Mouse (Mus musculus): ENCODE measurements around the gene Olfr332. TPM values are rescaled to one million over a fixed set of nuclear protein-coding genes. Genes with fewer than 3 reads are reported as not detected.

Olfr332 gene
- not detected for polyA plus RNA-seq (2014; fragmentation: Illumina TruSeq; extraction: RNeasy Lipid Tissue Mini Kit (QIAGEN cat#74804); ENCODE audit: low replicate concordance)

GRCm38 (mm10) chr11:58492455-58492854 lies at the start of gene Olfr332:
TSS of gene Olfr332 (minus strand) at chr11:58492555.

GRCm38 (mm10) chr11:58534736-58535135 lies 42.4 kb upstream of the Olfr332 start, which contains the start of gene Olfr330:
TSS of gene Olfr330 (minus strand) at chr11:58534836.

DNA sequence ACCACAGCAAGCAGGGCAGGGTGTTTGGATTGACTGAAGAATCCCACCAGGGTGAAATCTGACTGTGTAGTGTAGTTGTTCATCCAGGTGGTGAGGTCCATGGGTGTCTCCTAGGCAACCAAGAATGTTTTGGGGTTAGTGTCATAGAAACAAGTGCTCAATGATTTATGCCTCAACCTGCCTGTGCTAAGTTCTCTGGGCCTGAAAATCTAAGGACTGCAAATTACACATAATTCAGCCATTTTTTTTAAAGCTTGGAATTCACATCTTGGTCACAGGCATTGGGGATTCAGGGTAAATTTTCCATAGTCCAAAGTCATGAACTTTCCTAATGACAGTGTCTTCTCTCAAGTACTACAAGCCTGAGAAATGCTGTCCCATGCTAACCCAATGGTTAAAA lies 10.1 kb upstream of the Olfr332 start, which contains the start of gene Olfr331:
Olfr331 (minus strand) TSS at position 101 of the 400 bp plus-strand sequence.

DNA sequence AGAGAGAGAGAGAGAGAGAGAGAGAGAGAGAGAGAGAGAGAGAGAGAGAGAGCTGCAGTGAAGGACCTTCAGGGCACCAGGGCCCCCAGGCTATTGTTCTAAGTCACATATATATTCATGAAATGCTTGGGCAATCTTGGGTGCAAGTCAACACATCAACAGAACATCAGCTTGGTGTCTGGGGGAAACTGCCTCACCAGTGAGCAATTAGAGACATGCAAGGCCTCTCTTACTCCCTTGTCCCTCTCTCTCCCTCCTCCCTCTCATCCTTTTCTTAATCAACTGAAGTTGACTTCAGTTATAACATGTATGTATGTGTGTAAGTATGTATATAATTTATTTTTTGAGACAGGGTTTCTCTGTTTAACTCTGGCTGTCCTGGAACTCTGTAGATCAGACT lies 30.2 kb downstream of the Olfr332 start, which contains the start of gene Olfr30:
Olfr30 (minus strand) TSS at position 101 of the 400 bp plus-strand sequence.

GRCm38 (mm10) chr11:58452759-58453158 lies 39.6 kb downstream of the Olfr332 start, which contains the start of gene Lypd9:
TSS of gene Lypd9 (minus strand) at chr11:58452923.

Other genes starting within 250 kb of the Olfr332 start
- gene 4930438A08Rik, start 217.8 kb downstream of the Olfr332 start, polyA plus RNA-seq (2014; fragmentation: Illumina TruSeq; extraction: RNeasy Lipid Tissue Mini Kit (QIAGEN cat#74804); ENCODE audit: low replicate concordance): not detected
- 0.59 TPM for gene Zfp692, start 185.5 kb downstream of the Olfr332 start, polyA plus RNA-seq (2014; fragmentation: Illumina TruSeq; extraction: RNeasy Lipid Tissue Mini Kit (QIAGEN cat#74804); ENCODE audit: low replicate concordance)
- gene Zfp672, start 162.2 kb downstream of the Olfr332 start, polyA plus RNA-seq (2014; fragmentation: Illumina TruSeq; extraction: RNeasy Lipid Tissue Mini Kit (QIAGEN cat#74804); ENCODE audit: low replicate concordance): 52.8 TPM
- gene Sh3bp5l, start 161.8 kb downstream of the Olfr332 start, polyA plus RNA-seq (2014; fragmentation: Illumina TruSeq; extraction: RNeasy Lipid Tissue Mini Kit (QIAGEN cat#74804); ENCODE audit: low replicate concordance): 0.63 TPM
- 654 TPM for gene Lypd8, start 113.5 kb downstream of the Olfr332 start, polyA plus RNA-seq (2014; fragmentation: Illumina TruSeq; extraction: RNeasy Lipid Tissue Mini Kit (QIAGEN cat#74804); ENCODE audit: low replicate concordance)
- 0.52 TPM for gene 1810065E05Rik, start 71.4 kb downstream of the Olfr332 start, polyA plus RNA-seq (2014; fragmentation: Illumina TruSeq; extraction: RNeasy Lipid Tissue Mini Kit (QIAGEN cat#74804); ENCODE audit: low replicate concordance)
- gene Gm12253, start 60.0 kb downstream of the Olfr332 start, polyA plus RNA-seq (2014; fragmentation: Illumina TruSeq; extraction: RNeasy Lipid Tissue Mini Kit (QIAGEN cat#74804); ENCODE audit: low replicate concordance): not detected
- gene Lypd9, start 39.6 kb downstream of the Olfr332 start, polyA plus RNA-seq (2014; fragmentation: Illumina TruSeq; extraction: RNeasy Lipid Tissue Mini Kit (QIAGEN cat#74804); ENCODE audit: low replicate concordance): not detected
- gene Olfr30, start 30.3 kb downstream of the Olfr332 start, polyA plus RNA-seq (2014; fragmentation: Illumina TruSeq; extraction: RNeasy Lipid Tissue Mini Kit (QIAGEN cat#74804); ENCODE audit: low replicate concordance): not detected
- not detected for gene Olfr331, start 10.0 kb upstream of the Olfr332 start, polyA plus RNA-seq (2014; fragmentation: Illumina TruSeq; extraction: RNeasy Lipid Tissue Mini Kit (QIAGEN cat#74804); ENCODE audit: low replicate concordance)
- gene Olfr330, start 42.3 kb upstream of the Olfr332 start, polyA plus RNA-seq (2014; fragmentation: Illumina TruSeq; extraction: RNeasy Lipid Tissue Mini Kit (QIAGEN cat#74804); ENCODE audit: low replicate concordance): not detected
- not detected for gene Olfr329-ps, start 53.9 kb upstream of the Olfr332 start, polyA plus RNA-seq (2014; fragmentation: Illumina TruSeq; extraction: RNeasy Lipid Tissue Mini Kit (QIAGEN cat#74804); ENCODE audit: low replicate concordance)
- not detected for gene Olfr328, start 63.1 kb upstream of the Olfr332 start, polyA plus RNA-seq (2014; fragmentation: Illumina TruSeq; extraction: RNeasy Lipid Tissue Mini Kit (QIAGEN cat#74804); ENCODE audit: low replicate concordance)
- gene Olfr224, start 78.0 kb upstream of the Olfr332 start, polyA plus RNA-seq (2014; fragmentation: Illumina TruSeq; extraction: RNeasy Lipid Tissue Mini Kit (QIAGEN cat#74804); ENCODE audit: low replicate concordance): not detected
- gene Olfr325, start 85.2 kb upstream of the Olfr332 start, polyA plus RNA-seq (2014; fragmentation: Illumina TruSeq; extraction: RNeasy Lipid Tissue Mini Kit (QIAGEN cat#74804); ENCODE audit: low replicate concordance): not detected
- not detected for gene Olfr324, start 102.6 kb upstream of the Olfr332 start, polyA plus RNA-seq (2014; fragmentation: Illumina TruSeq; extraction: RNeasy Lipid Tissue Mini Kit (QIAGEN cat#74804); ENCODE audit: low replicate concordance)
- 1,849 TPM for gene 2210407C18Rik, start 123.5 kb upstream of the Olfr332 start, polyA plus RNA-seq (2014; fragmentation: Illumina TruSeq; extraction: RNeasy Lipid Tissue Mini Kit (QIAGEN cat#74804); ENCODE audit: low replicate concordance)
- gene Olfr323, start 137.9 kb upstream of the Olfr332 start, polyA plus RNA-seq (2014; fragmentation: Illumina TruSeq; extraction: RNeasy Lipid Tissue Mini Kit (QIAGEN cat#74804); ENCODE audit: low replicate concordance): not detected
- not detected for gene Trim58, start 147.9 kb upstream of the Olfr332 start, polyA plus RNA-seq (2014; fragmentation: Illumina TruSeq; extraction: RNeasy Lipid Tissue Mini Kit (QIAGEN cat#74804); ENCODE audit: low replicate concordance)
- not detected for gene Olfr322, start 166.2 kb upstream of the Olfr332 start, polyA plus RNA-seq (2014; fragmentation: Illumina TruSeq; extraction: RNeasy Lipid Tissue Mini Kit (QIAGEN cat#74804); ENCODE audit: low replicate concordance)
- not detected for gene Olfr320, start 188.5 kb upstream of the Olfr332 start, polyA plus RNA-seq (2014; fragmentation: Illumina TruSeq; extraction: RNeasy Lipid Tissue Mini Kit (QIAGEN cat#74804); ENCODE audit: low replicate concordance)
- gene Olfr319, start 206.6 kb upstream of the Olfr332 start, polyA plus RNA-seq (2014; fragmentation: Illumina TruSeq; extraction: RNeasy Lipid Tissue Mini Kit (QIAGEN cat#74804); ENCODE audit: low replicate concordance): not detected
- not detected for gene Olfr318, start 231.5 kb upstream of the Olfr332 start, polyA plus RNA-seq (2014; fragmentation: Illumina TruSeq; extraction: RNeasy Lipid Tissue Mini Kit (QIAGEN cat#74804); ENCODE audit: low replicate concordance)
- not detected for gene Olfr317, start 246.7 kb upstream of the Olfr332 start, polyA plus RNA-seq (2014; fragmentation: Illumina TruSeq; extraction: RNeasy Lipid Tissue Mini Kit (QIAGEN cat#74804); ENCODE audit: low replicate concordance)

Measured in small intestine, adult 10 weeks (tissue).